Mouse (Mus musculus): ENCODE data around the gene Cdr2l. TPM values are rescaled to one million over a fixed set of nuclear protein-coding genes. Genes with fewer than 3 reads are reported as not detected.
"Not testable (repeated sequence)": the region's sequence is repeated elsewhere in the genome, so short reads cannot be mapped to it uniquely, and the experiment has no call there.

Gene Cdr2l
- polyA plus RNA-seq, 1 experiment: 21.5 TPM

- no peak overlapping the region for H3K4me3 ChIP-seq (ENCODE audit: insufficient read depth, low read length)
- peaks cover 8% of the 10 kb centered on the region for H3K4me1 ChIP-seq (ENCODE audit: control insufficient read depth, insufficient read depth, low read length)
- H3K27ac ChIP-seq (ENCODE audit: insufficient read depth, low read length): no peak overlapping the region
- TF ChIP-seq CTCF (IDR thresholded peaks at IDR 0.05; ENCODE audit: extremely low read depth, insufficient read depth, low read length) (no peak), POLR2A (IDR thresholded peaks at IDR 0.05; ENCODE audit: extremely low read depth, insufficient read depth, low read length) (no peak)
Observed at GRCm38 (mm10) chr11:115377254-115377653, 4.5 kb upstream of the Cdr2l start.

GRCm38 (mm10) chr11:115377854-115378253 lies 3.9 kb upstream of the Cdr2l start:
- no peak for TF ChIP-seq POLR2A (IDR thresholded peaks at IDR 0.05; ENCODE audit: extremely low read depth, insufficient read depth, low read length)
- no peak for TF ChIP-seq CTCF (IDR thresholded peaks at IDR 0.05; ENCODE audit: extremely low read depth, insufficient read depth, low read length)
- peaks cover 8% of the 10 kb centered on the region for H3K4me1 ChIP-seq (ENCODE audit: control insufficient read depth, insufficient read depth, low read length)

GRCm38 (mm10) chr11:115381276-115381675 lies 440 bp upstream of the Cdr2l start:
- H3K4me3 ChIP-seq (ENCODE audit: insufficient read depth, low read length): peak overlapping the region; percentile 81
- H3K4me1 ChIP-seq (ENCODE audit: control insufficient read depth, insufficient read depth, low read length): peaks cover 10% of the 10 kb centered on the region; the same call in 1 of the 2 replicates
- no peak for TF ChIP-seq POLR2A (IDR thresholded peaks at IDR 0.05; ENCODE audit: extremely low read depth, insufficient read depth, low read length)
- no peak for TF ChIP-seq CTCF (IDR thresholded peaks at IDR 0.05; ENCODE audit: extremely low read depth, insufficient read depth, low read length)
- no peak overlapping the region for H3K27ac ChIP-seq (ENCODE audit: insufficient read depth, low read length)

More at GRCm38 (mm10) chr11:115377854-115378253, 3.9 kb upstream of the Cdr2l start:
- no peak overlapping the region for H3K27ac ChIP-seq (ENCODE audit: insufficient read depth, low read length)
- H3K4me3 ChIP-seq (ENCODE audit: insufficient read depth, low read length): no peak overlapping the region

GRCm38 (mm10) chr11:115382891-115383290 lies 1.2 kb downstream of the Cdr2l start:
- Histone ChIP-seq H3K4me1 (ENCODE audit: control insufficient read depth, insufficient read depth, low read length) (peaks cover 10% of the 10 kb centered on the region; the same call in 1 of the 2 replicates), H3K4me3 (ENCODE audit: insufficient read depth, low read length) (peak overlapping the region; percentile 81), H3K27ac (ENCODE audit: insufficient read depth, low read length) (no peak overlapping the region)
- TF ChIP-seq CTCF (IDR thresholded peaks at IDR 0.05; ENCODE audit: extremely low read depth, insufficient read depth, low read length) (no peak), POLR2A (IDR thresholded peaks at IDR 0.05; ENCODE audit: extremely low read depth, insufficient read depth, low read length) (no peak)

- TF ChIP-seq POLR2A (IDR thresholded peaks at IDR 0.05; ENCODE audit: extremely low read depth, insufficient read depth, low read length) (no peak), CTCF (IDR thresholded peaks at IDR 0.05; ENCODE audit: extremely low read depth, insufficient read depth, low read length) (no peak)
- H3K4me1 ChIP-seq (ENCODE audit: control insufficient read depth, insufficient read depth, low read length): peaks cover 10% of the 10 kb centered on the region; the same call in 1 of the 2 replicates
- H3K4me3 ChIP-seq (ENCODE audit: insufficient read depth, low read length): peak overlapping the region; percentile 81; the same call in 1 of the 2 replicates
- no peak overlapping the region for H3K27ac ChIP-seq (ENCODE audit: insufficient read depth, low read length)
Observed at GRCm38 (mm10) chr11:115383701-115384474, 2.2 kb downstream of the Cdr2l start.

GRCm38 (mm10) chr11:115384587-115384986 lies 2.9 kb downstream of the Cdr2l start:
- H3K4me1 ChIP-seq (ENCODE audit: control insufficient read depth, insufficient read depth, low read length): peaks cover 10% of the 10 kb centered on the region; the same call in 1 of the 2 replicates
- H3K27ac ChIP-seq (ENCODE audit: insufficient read depth, low read length): no peak overlapping the region
- H3K4me3 ChIP-seq (ENCODE audit: insufficient read depth, low read length): no peak overlapping the region
- TF ChIP-seq POLR2A (IDR thresholded peaks at IDR 0.05; ENCODE audit: extremely low read depth, insufficient read depth, low read length) (no peak), CTCF (IDR thresholded peaks at IDR 0.05; ENCODE audit: extremely low read depth, insufficient read depth, low read length) (no peak)

- not testable (repeated sequence) for H3K4me3 ChIP-seq (ENCODE audit: insufficient read depth, low read length); H3K27ac ChIP-seq (ENCODE audit: insufficient read depth, low read length); H3K4me1 ChIP-seq (ENCODE audit: control insufficient read depth, insufficient read depth, low read length)
Observed at GRCm38 (mm10) chr11:115386859-115387258, 5.1 kb downstream of the Cdr2l start.

GRCm38 (mm10) chr11:115391358-115391757 lies 9.6 kb downstream of the Cdr2l start:
- H3K4me3 ChIP-seq (ENCODE audit: insufficient read depth, low read length): no peak overlapping the region
- TF ChIP-seq POLR2A (IDR thresholded peaks at IDR 0.05; ENCODE audit: extremely low read depth, insufficient read depth, low read length): no peak
- no peak for TF ChIP-seq CTCF (IDR thresholded peaks at IDR 0.05; ENCODE audit: extremely low read depth, insufficient read depth, low read length)
- no peaks in the 10 kb centered on the region for H3K4me1 ChIP-seq (ENCODE audit: control insufficient read depth, insufficient read depth, low read length)
- no peak overlapping the region for H3K27ac ChIP-seq (ENCODE audit: insufficient read depth, low read length)

GRCm38 (mm10) chr11:115393721-115394325 lies 12.1 kb downstream of the Cdr2l start:
- no peak overlapping the region for H3K4me3 ChIP-seq (ENCODE audit: insufficient read depth, low read length)
- no peak for TF ChIP-seq CTCF (IDR thresholded peaks at IDR 0.05; ENCODE audit: extremely low read depth, insufficient read depth, low read length)
- TF ChIP-seq POLR2A (IDR thresholded peaks at IDR 0.05; ENCODE audit: extremely low read depth, insufficient read depth, low read length): no peak
- no peaks in the 10 kb centered on the region for H3K4me1 ChIP-seq (ENCODE audit: control insufficient read depth, insufficient read depth, low read length)
- H3K27ac ChIP-seq (ENCODE audit: insufficient read depth, low read length): no peak overlapping the region

GRCm38 (mm10) chr11:115398085-115398484 lies 16.4 kb downstream of the Cdr2l start:
- no peak overlapping the region for H3K27ac ChIP-seq (ENCODE audit: insufficient read depth, low read length)
- no peaks in the 10 kb centered on the region for H3K4me1 ChIP-seq (ENCODE audit: control insufficient read depth, insufficient read depth, low read length)
- no peak overlapping the region for H3K4me3 ChIP-seq (ENCODE audit: insufficient read depth, low read length)
- TF ChIP-seq POLR2A (IDR thresholded peaks at IDR 0.05; ENCODE audit: extremely low read depth, insufficient read depth, low read length): no peak
- no peak for TF ChIP-seq CTCF (IDR thresholded peaks at IDR 0.05; ENCODE audit: extremely low read depth, insufficient read depth, low read length)

All from cortical plate, adult 2 months (tissue).